Mouse (Mus musculus): ENCODE data around the gene 6430531B16Rik.

6430531B16Rik gene

DNA sequence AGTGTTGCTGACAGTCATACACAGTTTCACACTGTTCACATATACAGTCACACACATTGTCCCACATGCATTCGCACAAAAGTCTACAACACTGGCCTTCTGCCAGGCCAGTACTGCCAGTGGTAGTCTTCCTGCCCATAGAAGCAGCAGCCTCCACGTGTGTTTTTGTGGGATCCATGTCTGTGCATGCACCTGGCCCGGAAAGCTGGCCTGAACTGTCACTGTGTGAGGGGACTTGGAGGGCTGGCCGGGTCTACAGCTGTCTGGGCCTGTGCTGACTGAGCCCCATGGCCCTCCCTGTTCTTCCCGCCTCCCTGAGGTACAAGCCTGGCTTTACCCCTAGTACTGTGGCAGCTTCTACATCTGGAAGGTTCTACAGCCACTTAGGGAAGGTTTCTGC lies 7.6 kb downstream of the 6430531B16Rik start:
- no peak for DNase-seq (ENCODE audit: low read depth, low spot score)

GRCm38 (mm10) chr7:139970216-139970919 lies 8.2 kb downstream of the 6430531B16Rik start:
- DNase-seq (ENCODE audit: low read depth, low spot score): no peak

- peak; percentile 91 for DNase-seq (ENCODE audit: low read depth, low spot score)
These were observed 9.0 kb downstream of the 6430531B16Rik start for GRCm38 (mm10) chr7:139969348-139970130.

- DNase-seq (ENCODE audit: low read depth, low spot score): no peak
These were observed 10.1 kb downstream of the 6430531B16Rik start for GRCm38 (mm10) chr7:139968428-139968827.

- DNase-seq (ENCODE audit: low read depth, low spot score): no peak
These were observed 11.4 kb downstream of the 6430531B16Rik start for GRCm38 (mm10) chr7:139967175-139967574.

DNA sequence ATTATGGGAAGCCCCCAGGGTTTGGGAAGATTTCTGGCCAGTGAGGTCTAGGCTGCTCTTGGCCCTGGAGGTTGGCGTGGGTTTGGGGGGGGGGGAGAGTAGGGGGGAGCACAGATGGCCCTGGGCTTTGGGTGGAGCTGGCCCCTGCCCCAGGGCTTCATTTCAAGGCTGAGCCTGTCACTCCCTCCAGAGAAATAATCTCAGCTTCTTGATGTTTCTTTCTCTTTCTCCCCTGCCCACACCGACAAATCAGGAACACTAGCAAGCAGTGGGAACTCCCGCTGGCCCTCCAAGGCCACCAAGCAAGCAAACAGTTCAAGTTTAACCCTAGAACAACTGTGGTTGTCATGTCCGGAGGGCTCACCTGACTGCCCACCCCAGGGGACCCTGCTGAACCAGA lies 14.7 kb downstream of the 6430531B16Rik start:
- no peak for DNase-seq (ENCODE audit: low read depth, low spot score)

DNA sequence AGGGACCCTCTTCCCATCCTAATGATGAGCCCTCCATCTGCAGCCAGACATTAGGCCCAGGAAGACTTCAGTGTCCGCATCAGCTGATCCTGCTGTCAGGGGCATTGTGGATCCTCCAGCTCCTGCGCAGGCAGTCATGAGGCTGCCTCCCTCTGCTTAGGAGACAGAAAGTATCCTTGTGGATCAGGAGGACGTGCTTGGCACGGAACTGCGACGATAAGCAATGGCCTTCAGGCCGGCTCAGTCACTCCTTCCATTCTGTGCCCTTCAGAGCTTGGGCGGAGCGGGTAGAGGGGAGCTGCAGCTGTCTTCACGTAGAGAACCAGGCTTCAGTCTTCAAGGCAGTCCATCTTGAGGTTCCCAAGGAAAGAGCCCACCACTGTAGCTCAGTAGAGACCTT lies 17.4 kb downstream of the 6430531B16Rik start:
- no peak for DNase-seq (ENCODE audit: low read depth, low spot score)

DNA sequence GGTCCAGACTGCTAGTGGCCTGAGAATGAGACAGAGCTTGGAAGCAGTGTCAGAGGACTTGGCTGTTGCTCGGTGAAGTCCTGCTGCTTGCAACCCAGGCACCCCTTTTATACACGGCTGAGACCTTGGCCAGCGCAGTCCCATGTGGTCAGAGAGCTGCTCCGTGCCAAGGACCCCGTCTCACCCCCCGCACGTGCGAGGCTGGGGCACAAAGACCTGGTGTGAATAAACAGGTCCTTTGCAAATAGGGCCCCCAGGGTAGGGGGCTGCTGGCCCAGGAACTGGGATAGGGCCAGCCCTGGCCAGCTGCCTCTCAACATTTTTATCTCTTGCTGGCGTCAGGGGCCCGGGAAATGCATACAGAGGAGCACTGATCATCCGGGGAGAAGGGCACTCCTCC lies 20.6 kb downstream of the 6430531B16Rik start:
- DNase-seq (ENCODE audit: low read depth, low spot score): no peak

GRCm38 (mm10) chr7:139957437-139957836 lies 21.1 kb downstream of the 6430531B16Rik start:
- DNase-seq (ENCODE audit: low read depth, low spot score): no peak

DNA sequence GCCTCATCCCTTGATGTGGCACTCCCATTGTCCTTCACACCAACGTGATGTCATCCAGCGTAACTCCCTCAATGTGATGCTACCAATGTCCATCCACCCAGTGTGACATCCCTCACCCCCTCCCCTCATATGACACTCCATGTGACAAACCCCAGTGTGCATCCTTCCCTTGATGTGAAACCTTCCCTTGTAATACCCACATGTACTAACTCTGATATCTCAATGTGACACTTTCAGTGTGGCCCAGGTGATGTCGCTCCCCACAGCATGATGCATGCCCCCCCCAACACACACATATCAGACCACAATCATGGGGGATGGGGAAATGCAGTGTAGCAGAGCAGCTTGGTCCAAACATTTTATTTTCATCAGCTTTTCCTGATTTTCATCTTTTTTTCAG lies 21.9 kb downstream of the 6430531B16Rik start:
- no peak for DNase-seq (ENCODE audit: low read depth, low spot score)

GRCm38 (mm10) chr7:139955505-139955904 lies 23.1 kb downstream of the 6430531B16Rik start:
- DNase-seq (ENCODE audit: low read depth, low spot score): no peak

- DNase-seq (ENCODE audit: low read depth, low spot score): no peak
These were observed 26.4 kb downstream of the 6430531B16Rik start for GRCm38 (mm10) chr7:139951991-139952633.

DNA sequence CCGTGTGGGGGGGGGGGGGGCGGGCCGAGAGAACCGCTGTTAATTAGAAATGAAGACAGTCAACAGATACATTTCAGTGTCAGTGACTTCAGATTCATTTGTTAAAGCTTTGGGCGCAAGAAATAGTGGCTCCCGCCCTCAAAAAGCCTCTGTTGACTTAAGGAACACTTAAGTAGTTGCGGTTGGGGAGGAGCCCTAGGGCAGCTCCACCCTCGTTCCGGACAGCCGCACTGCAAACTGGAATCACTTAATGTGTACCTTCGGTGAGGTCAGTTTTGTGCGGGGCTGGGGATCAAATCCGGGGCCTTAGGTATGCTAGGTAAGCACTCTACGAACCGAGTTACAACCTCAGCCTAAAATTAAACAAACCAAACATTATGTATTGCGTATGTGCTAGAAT lies 27.5 kb downstream of the 6430531B16Rik start:
- DNase-seq (ENCODE audit: low read depth, low spot score): no peak

DNA sequence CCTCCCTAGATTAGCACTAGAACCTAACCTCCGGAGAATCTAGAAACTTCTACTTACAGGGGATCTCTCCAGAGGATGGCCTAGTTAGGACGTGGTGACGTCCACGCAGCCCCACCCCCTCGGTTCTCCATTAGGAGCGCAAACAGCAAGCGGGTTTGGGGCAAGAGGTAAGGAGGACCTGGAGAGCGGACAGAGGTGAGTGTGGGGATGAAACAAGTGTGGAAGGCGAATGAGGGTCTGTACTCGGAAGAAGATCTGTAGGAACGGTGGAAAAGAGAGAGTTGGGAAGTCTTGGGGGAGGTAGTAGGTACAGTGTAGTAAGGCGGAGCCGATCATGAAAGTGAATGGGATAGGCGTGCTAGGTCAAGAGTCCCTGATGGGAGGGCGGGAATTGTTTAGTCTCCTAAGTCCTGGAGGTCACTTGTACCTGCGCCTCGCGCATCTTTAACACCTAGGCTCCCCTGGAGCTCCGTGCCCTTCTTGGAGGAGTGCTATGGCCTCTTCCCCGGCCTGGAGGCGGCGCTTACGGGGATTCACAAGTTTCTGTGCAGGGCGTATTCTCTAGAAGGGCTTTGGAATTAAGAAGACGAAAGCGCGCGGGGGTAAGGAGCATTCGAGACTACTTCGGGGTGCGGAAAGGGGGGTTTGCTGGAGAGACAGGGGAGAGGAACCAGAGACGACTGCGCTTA lies 28.1 kb downstream of the 6430531B16Rik start:
- DNase-seq (ENCODE audit: low read depth, low spot score): peak; percentile 35

DNA sequence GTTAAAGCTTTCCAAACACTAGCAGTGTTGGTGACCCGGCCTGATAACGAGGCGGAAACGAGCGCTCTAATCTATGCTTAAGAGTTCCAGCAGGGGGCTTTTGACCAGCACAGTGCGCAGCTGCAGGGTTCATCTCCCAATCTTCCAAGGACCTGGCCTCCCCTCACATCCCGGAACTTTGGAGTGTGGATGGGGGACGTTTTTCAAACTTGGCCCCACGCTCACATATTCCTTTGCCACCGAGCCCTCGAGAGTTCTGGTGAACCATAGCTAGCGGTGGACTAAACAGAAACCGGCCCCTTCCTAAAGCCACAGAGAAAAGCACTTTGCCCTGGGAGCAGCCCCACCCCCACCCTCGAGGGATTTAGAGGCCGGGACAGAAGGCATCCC lies 28.7 kb downstream of the 6430531B16Rik start:
- DNase-seq (ENCODE audit: low read depth, low spot score): peak; percentile 49

- DNase-seq (ENCODE audit: low read depth, low spot score): no peak
These were observed 32.5 kb downstream of the 6430531B16Rik start for GRCm38 (mm10) chr7:139946032-139946431.

DNA sequence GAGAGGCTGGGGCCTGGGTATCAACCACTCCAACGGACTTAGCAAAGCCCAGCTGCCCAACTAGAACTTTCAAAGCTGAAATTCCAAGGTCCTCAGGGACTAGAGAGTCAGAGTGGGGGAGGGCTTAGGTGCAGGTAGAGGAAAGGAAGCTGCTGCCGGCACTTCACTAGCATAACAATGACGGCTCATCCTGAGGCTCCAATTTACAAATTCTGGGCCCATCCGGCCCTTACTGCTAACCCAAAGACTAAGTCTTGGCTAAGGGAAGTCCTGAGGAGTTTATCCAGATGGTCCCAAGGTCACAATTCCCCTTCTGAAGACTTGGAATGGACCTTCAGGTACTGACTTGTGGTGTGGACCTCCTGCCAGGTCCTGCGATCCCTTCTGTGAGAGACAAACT lies 33.0 kb downstream of the 6430531B16Rik start:
- no peak for DNase-seq (ENCODE audit: low read depth, low spot score)

DNA sequence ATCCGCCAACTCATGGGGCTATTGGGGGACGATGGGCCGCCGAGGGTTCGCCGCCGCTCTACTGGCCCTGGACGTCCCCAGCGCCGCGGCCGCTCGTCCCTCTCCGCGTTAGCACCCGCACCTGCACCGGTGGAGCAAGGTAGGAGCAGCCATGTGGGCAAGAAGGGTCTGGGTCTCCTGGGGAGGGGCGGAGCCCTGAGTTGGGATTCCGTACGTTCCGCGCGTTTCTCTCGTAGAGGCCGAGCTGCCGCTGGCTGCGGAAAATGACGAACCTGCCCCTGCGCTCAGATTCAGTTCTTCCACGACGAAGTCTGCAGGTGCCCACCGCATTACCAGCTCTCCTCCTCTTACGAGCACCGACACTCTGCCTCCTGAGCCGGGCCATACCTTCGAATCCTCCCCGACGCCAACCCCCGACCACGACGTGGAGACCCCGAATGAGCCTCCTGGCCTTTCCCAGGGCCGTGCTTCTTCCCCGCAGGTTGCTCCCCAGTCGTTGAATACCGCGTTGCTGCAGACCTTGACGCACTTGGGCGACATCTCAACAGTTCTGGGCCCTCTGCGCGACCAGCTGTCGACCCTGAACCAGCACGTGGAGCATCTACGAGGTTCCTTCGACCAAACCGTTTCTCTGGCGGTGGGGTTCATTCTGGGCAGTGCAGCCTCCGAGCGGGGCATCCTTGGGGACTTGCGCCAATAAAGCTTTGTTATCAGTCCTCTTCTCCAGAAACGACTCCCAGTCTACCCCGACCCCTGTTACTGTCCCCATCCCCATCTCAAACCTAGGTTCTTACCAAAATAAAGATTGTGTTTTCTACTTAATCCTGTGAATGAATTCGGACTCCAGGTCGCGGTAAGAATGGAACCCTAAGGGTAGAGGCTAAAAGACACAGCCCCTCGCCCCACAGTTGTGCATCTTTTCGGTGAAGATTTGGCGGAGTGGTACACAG lies 34.0 kb downstream of the 6430531B16Rik start:
- no peak for DNase-seq (ENCODE audit: low read depth, low spot score)

DNA sequence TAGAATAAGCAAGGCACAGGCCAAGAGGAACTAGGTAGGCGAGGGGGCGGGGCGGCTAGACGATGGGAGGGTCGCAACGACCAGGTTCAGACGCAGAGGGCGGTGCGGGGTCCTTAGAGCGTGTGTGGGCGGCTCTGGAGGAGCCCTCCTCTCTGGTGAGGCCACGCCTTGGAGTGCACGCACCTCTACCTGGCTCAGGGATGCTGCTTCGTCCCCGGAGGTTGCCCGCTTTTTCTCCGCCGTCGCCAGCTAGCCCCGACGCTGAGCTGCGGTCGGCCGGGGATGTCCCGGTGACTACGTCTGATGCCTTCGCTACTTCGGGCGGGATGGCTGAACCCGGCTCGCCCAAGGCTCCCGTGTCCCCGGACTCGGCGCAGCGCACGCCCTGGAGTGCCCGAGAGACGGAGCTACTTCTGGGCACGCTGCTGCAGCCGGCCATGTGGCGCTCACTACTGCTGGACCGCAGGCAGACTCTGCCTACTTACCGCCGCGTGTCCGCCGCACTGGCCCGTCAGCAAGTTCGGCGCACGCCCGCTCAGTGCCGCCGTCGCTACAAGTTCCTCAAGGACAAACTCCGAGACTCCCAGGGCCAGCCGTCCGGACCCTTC lies 34.8 kb downstream of the 6430531B16Rik start, which contains the start of gene Utf1:
Gene Utf1, plus strand, starts transcription at position 116 of the 608 bp plus-strand sequence.
- peak; percentile 17 for DNase-seq (ENCODE audit: low read depth, low spot score)

GRCm38 (mm10) chr7:139940476-139941209 lies 37.9 kb downstream of the 6430531B16Rik start:
- DNase-seq (ENCODE audit: low read depth, low spot score): no peak
